Mouse (Mus musculus) small intestine, adult 2 months (tissue): ENCODE results near the gene Nckap5l.

ENCODE experiments used
- CTCF ChIP-seq: fragments of 200-500 bp; IDR thresholded peaks from 2 replicates; pipeline ENCODE4 v1.5.1; 2012; ENCODE audit warnings: low read depth, mild to moderate bottlenecking, control low read depth, inconsistent platforms, low read length, moderate library complexity, mixed read lengths; ENCODE audit not compliant: insufficient replicate concordance, insufficient read length; ENCODE audit errors: extremely low read depth
- POLR2A ChIP-seq: fragments of 200-500 bp; IDR thresholded peaks from 2 replicates; pipeline ENCODE4 v1.6.1; 2012; ENCODE audit warnings: low read depth, mild to moderate bottlenecking, control low read depth, inconsistent platforms, low read length, moderate library complexity

GRCm38 (mm10) chr15:99396875-99397274 lies 60.7 kb downstream of the Nckap5l start:
- TF ChIP-seq CTCF: no peak
- no peak for TF ChIP-seq POLR2A
